Mouse (Mus musculus): ENCODE measurements around the gene Paf1.

Gene Paf1

GRCm38 (mm10) chr7:28435660-28436259, 43.0 kb downstream of the Paf1 start:
- no peak for DNase-seq (ENCODE audit: low read depth, low spot score)

DNA sequence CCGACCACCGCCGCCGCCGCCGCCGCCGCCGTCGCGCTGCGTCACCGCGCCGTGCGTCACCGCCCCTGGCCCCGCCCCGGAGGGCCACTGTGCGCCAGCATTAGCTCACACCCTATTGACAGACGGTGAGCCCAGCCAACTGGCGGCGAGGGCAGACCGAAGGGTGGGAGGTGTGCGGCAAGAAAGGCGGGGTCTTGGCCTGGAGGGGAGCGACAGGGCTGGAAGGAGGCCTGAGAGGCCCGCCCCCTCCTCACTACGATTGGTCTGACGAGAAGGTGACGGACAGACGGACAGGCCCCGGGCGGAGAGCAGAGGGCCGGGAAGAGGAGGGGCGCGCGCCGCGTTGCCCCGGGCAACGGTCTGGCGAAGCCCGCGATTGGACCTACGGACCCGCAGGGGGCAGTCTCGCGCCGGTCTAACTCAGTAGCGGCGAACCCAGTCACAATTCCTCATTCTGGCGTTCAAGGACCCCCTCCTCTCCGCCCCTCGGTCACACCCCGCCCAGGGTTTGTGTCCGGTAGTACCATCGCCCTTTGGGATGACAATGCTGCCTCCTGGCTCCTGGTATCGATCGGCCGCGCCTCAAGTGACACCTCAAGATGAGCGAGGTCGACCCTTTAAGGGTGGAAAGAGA, 43.6 kb downstream of the Paf1 start:
- DNase-seq (ENCODE audit: low read depth, low spot score), result peak; percentile 99

GRCm38 (mm10) chr7:28436932-28437570, 44.3 kb downstream of the Paf1 start, which contains the start of gene Gmfg:
Gene Gmfg (plus strand): TSS chr7:28437447.
- peak; percentile 84 for DNase-seq (ENCODE audit: low read depth, low spot score)

DNA sequence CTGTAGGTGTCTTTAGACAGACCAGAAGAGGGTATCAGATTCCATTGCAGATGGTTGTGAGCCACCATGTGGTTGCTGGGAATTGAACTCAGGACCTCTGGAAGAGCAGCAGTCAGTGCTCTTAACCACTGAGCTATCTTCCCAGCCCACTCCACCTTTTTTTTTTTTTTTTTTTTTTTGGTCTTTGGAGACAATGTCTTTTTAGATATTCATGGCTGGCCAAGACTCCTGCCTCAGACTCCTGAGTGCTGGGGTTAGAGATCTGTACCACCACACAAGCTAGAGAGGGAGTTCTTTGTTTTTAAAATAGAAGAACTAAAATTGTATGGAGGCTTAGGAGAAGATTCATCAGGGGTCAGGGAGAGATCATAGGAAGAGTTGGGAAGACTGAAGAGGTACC, 45.2 kb downstream of the Paf1 start:
- no peak for DNase-seq (ENCODE audit: low read depth, low spot score)

DNA sequence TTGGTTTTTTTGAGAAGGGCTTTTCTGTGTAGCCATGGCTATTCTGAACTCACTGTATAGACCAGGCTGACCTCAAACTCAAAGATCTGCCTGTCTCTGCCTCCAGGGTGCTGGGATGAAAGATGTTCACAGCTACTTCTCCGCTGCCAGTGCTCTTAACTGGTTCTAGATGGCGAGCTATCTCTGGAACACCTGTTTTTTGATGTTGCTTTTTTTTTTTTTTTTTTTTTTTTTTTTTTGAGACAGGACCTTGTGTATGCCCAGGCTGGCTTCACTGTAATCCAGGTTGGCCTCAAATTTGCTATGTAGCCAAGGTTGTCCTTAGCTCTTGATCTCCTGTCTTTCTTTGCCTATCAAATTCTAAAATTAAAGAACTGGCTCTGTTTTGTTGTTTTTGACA, 46.0 kb downstream of the Paf1 start:
- no peak for DNase-seq (ENCODE audit: low read depth, low spot score)

DNA sequence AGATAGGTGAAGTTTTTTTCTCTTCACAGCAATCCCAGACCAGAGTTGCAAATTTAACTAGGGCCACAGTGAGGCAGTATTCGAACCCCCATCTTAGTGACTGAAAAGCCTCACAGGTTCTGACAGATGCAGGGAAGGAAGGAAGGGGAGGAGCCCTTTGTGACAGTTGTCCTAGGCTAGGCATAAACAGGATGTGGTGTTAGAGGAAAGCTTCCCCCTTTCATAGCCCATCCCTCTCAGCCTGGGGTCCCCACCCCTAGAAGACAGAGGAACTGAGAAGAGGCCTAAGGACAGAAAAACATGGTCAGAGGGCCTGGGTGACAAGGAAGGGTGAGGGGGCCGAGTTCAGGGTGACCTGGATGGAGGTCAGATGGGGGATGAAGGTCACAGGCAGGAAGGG, 48.0 kb downstream of the Paf1 start:
- DNase-seq (ENCODE audit: low read depth, low spot score), result no peak

- DNase-seq (ENCODE audit: low read depth, low spot score), result no peak
Observed at GRCm38 (mm10) chr7:28441776-28442485, 49.2 kb downstream of the Paf1 start.

DNA sequence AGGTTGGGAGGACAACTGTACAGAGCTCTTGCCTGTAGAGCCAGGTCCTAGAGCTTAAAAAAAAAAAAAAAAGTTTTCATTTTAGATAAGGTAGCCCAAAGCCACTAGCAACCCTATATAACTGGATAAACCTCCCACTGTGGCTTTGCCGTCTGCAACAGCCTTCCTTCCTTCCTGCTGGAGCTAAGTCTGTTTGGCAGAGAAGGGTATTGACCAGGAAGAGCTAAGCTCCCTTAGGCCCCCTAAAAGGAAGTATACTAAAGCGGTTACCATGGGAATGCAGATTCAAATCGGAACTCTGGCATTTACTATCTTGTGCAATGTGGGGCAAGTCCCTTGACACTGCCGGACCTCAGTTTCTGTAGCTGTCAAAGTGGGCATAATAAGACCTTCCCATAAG, 49.9 kb downstream of the Paf1 start:
- DNase-seq (ENCODE audit: low read depth, low spot score), result no peak

DNA sequence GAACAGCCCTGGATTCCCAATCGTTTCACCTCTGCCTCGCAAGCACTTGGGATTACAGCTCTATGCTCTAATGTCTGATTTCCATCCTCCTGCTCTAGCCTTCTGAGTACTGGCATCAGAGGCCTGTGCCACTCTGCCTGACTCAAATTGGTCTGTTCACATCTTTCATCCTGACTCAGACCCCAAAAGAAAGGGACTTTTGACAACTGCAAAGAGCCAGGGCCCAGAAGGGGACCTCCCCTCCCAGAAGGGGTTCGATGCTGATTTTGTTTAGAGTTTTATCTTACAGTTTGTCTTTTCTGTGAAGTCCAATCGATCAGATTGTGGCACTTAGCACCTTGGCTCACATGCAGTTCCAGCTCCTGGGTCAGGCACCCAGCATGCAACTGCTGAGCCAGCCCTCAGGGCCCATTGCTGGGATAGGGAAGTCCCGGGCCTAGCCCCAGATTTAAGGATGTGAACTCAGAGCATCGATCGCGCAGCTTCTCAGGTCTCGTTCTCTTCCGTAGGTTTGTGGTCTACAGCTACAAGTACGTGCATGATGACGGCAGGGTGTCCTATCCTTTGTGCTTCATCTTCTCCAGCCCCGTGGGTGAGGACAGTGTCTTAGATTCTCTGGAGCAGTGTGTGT, 51.7 kb downstream of the Paf1 start:
- DNase-seq (ENCODE audit: low read depth, low spot score), result no peak

DNA sequence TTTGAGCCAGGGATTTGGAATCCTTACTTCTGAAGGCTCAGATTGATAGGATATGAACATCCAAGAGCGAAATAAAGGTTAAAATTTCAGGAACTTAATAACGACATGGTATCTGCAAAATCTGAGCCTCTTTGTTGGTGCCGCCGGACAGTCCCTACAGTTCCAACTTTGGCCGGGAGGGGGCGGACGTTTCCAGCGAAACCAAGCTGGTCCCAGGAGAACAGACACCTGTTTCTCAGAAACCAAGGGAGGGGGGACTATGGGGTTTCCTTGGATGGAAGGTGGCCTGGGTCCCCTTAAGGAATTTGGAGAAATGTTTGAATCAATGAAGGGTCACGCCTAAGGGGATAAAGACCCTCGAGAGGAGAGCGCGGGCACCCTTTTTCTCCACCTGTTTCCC, 53.7 kb downstream of the Paf1 start:
- peak; percentile 64 for DNase-seq (ENCODE audit: low read depth, low spot score)

- no peak for DNase-seq (ENCODE audit: low read depth, low spot score)
Observed at GRCm38 (mm10) chr7:28447101-28447830, 54.5 kb downstream of the Paf1 start.

- no peak for DNase-seq (ENCODE audit: low read depth, low spot score)
Observed at GRCm38 (mm10) chr7:28447865-28448820, 55.4 kb downstream of the Paf1 start.
